Mouse (Mus musculus) hindbrain, postnatal 0 days (tissue): Measurements from ENCODE around the gene Nln. TPM values are rescaled to one million over a fixed set of nuclear protein-coding genes. Genes with fewer than 3 reads are reported as not detected.

Experiments
- ATAC-seq: fragments of 200-750 bp; cut with Nextera tagmentation; 2 replicates; pipeline ENCODE4 v1.8.0; 2017; ENCODE audit warnings: mild to moderate bottlenecking, moderate TSS enrichment, moderate library complexity
- DNase-seq: peaks from one replicate; pipeline ENCODE4 v3.0.0-alpha.2; 2015; ENCODE audit warnings: low spot score
- H3K27ac ChIP-seq: fragments of 300-500 bp; sonication (generic); 2 replicates; pipeline ENCODE4 v1.5.1; 2014; ENCODE audit warnings: mild to moderate bottlenecking
- H3K27me3 ChIP-seq: fragments of 300-500 bp; sonication (generic); 2 replicates; pipeline ENCODE4 v1.6.1; 2014; ENCODE audit warnings: low read length, mixed read lengths; ENCODE audit not compliant: insufficient read depth
- H3K36me3 ChIP-seq: fragments of 300-500 bp; sonication (generic); 2 replicates; pipeline ENCODE4 v1.6.1; 2014; ENCODE audit warnings: low read length, mixed read lengths; ENCODE audit not compliant: insufficient read depth
- H3K4me1 ChIP-seq: fragments of 300-500 bp; sonication (generic); 2 replicates; pipeline ENCODE4 v1.6.1; 2014; ENCODE audit warnings: antibody characterized with exemption, low read length, mixed read lengths; ENCODE audit not compliant: insufficient read depth
- H3K4me2 ChIP-seq: fragments of 300-500 bp; sonication (generic); 2 replicates; pipeline ENCODE4 v1.6.1; 2014; ENCODE audit warnings: low read depth, mild to moderate bottlenecking, low read length, moderate library complexity, mixed read lengths
- H3K4me3 ChIP-seq: fragments of 300-500 bp; sonication (generic); 2 replicates; pipeline ENCODE4 v1.5.1; 2014; ENCODE audit warnings: low read length
- H3K9ac ChIP-seq: fragments of 300-500 bp; sonication (generic); replicated peaks from 2 replicates; pipeline ENCODE4 v1.6.1; 2014; ENCODE audit warnings: mild to moderate bottlenecking, low read length, moderate library complexity, mixed read lengths
- H3K9me3 ChIP-seq: fragments of 300-500 bp; sonication (generic); 2 replicates; pipeline ENCODE4 v1.6.1; 2016; ENCODE audit warnings: low read length, mixed read lengths
- CTCF ChIP-seq: IDR thresholded peaks from 2 replicates; pipeline ENCODE4 v1.5.1; 2016; ENCODE audit warnings: antibody characterized with exemption, control low read depth, low read depth
- WGBS: fragments of 180-500 bp; shearing (Covaris S2); extraction: QIAGEN DNeasy Blood & Tissue Kit; methylation state at CpG from one replicate; pipeline ENCODE4 v1.1.7; 2014; 5-methylcytosine and 5-hydroxymethylcytosine counted together
- polyA plus RNA-seq: library from polyadenylated mRNA; unstranded; fragments of >200 nt; fragmentation: Nextera tagmentation; extraction: Ambion mirVana; gene quantifications from 2 replicates; pipeline ENCODE4 v1.2.1, GENCODE M21; 2015
- total RNA-seq: library from RNA; depleted of rRNA; stranded (reverse); fragments of >200 nt; gene quantifications from 2 replicates; pipeline ENCODE4 v1.2.3, GENCODE M21; 2014

The Nln gene
- total and polyA plus RNA-seq, 2 experiments from 2014 or later, result 53.7 to 67.3 TPM

DNA sequence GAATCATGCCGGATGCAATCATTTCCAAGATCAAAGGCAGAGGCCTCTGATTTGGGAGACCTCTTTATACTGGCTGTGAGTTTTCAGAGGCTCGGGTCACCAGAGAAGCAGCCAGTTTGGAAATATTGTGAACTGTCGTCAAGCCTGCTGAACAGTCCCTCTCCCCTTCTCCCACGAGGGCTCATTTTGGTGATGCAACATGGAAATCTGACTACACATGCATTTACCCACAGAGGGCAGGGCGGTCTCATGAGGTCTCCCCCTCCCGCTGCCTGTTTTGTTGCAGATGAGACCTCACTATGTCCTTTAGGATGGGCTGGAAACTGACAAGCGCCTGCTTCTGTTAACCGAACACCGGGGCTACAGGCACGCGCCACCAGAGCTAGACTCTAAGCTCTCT lies 95.4 kb downstream of the Nln start:
- no peaks in the 10 kb centered on the region for H3K36me3 ChIP-seq
- 85% methylated on average over 11 of the region's 11 CpGs for WGBS
- H3K4me2 ChIP-seq, result no peak overlapping the region
- DNase-seq, result no peak
- H3K9ac ChIP-seq, result no peak overlapping the region
- H3K4me3 ChIP-seq, result no peak overlapping the region
- TF ChIP-seq CTCF, result no peak
- no peak overlapping the region for H3K27ac ChIP-seq
- no peaks in the 10 kb centered on the region for H3K27me3 ChIP-seq
- ATAC-seq, result no peak
- no peaks in the 10 kb centered on the region for H3K4me1 ChIP-seq
- H3K9me3 ChIP-seq, result no peaks in the 10 kb centered on the region

DNA sequence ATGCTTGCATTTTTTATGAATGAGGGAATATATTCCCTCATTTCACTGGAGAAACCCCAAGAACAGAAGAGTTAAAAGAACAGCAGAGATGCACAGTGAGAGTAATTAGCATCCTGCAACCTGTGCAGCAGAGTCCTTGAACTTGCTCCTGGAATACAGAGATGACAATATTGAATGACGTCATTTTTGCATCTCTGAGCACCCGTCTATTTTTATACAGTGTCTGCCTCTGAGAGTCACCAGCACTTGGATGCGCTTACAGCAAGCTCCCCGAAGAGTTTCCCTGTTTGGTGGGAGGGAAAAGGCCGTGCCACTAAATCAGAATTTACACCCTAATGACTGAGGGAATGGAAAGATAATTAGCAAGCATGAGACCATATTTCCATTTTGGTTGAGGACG lies 96.0 kb downstream of the Nln start:
- TF ChIP-seq CTCF, result no peak
- H3K27me3 ChIP-seq, result no peaks in the 10 kb centered on the region
- H3K9me3 ChIP-seq, result no peaks in the 10 kb centered on the region
- no peaks in the 10 kb centered on the region for H3K36me3 ChIP-seq
- no peak overlapping the region for H3K4me2 ChIP-seq
- DNase-seq (no peak), ATAC-seq (no peak)
- no peak overlapping the region for H3K9ac ChIP-seq
- no peak overlapping the region for H3K4me3 ChIP-seq
- no peak overlapping the region for H3K27ac ChIP-seq
- WGBS, result 70% methylated on average over 6 of the region's 6 CpGs
- H3K4me1 ChIP-seq, result no peaks in the 10 kb centered on the region

DNA sequence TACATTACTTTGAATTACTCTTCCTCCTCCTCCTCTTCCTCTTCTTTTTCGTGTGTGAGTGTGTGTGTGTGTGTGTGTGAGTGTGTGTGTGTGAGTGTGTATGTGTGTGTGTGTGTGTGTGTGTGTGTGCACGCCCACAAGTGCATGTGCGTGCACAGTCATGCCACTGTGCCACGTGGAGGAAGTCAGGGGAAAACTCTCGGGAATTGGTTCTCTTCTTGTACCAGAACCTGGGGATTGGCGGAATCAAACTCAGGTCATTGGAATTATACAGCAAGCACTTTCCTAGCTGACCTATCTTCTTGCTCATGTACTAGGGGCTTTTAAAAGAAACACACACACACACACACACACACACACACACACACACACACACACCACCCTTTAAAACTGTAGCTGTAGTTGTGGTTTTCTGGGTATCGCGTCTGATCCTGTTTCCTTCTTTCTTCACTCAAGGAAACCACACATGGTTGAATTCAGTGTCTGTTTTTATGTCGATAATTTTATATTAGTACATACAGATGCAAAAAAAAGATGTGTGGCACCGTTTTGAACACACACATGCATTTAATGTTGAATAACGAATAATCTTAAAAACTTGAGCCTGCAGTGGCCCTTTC lies 97.1 kb downstream of the Nln start:
- Histone ChIP-seq H3K9me3 (no peaks in the 10 kb centered on the region), H3K9ac (no peak overlapping the region), H3K36me3 (no peaks in the 10 kb centered on the region), H3K4me2 (no peak overlapping the region), H3K27me3 (no peaks in the 10 kb centered on the region), H3K4me3 (no peak overlapping the region), H3K4me1 (no peaks in the 10 kb centered on the region), H3K27ac (no peak overlapping the region)
- WGBS, result 87% methylated on average over 11 of the region's 11 CpGs
- ATAC-seq (no peak), DNase-seq (no peak)
- TF ChIP-seq CTCF, result no peak

DNA sequence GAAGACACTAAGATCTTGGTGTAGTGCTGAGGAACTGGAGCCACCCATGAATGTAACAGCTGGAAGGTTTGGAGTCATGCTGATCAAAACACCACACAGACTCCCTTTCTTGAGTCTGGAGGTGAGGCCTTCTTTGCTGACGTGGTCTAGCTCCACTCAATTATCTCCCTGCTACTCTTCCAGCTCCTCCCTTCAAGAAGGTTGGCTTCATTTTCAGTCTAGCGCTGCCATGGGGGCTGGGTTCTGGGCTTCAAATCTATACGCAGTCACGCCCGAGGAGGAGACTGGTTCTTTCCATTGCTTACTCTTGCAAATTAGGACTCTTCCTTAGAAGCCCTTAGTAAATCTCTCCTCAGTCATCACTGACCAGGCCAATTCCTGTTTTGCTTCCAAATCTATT lies 98.1 kb downstream of the Nln start:
- Histone ChIP-seq H3K4me1 (no peaks in the 10 kb centered on the region), H3K4me3 (no peak overlapping the region), H3K9me3 (no peaks in the 10 kb centered on the region), H3K27me3 (no peaks in the 10 kb centered on the region), H3K9ac (no peak overlapping the region), H3K36me3 (no peaks in the 10 kb centered on the region), H3K27ac (no peak overlapping the region), H3K4me2 (no peak overlapping the region)
- no peak for TF ChIP-seq CTCF
- 91% methylated on average over 5 of the region's 5 CpGs for WGBS
- DNase-seq (no peak), ATAC-seq (no peak)

DNA sequence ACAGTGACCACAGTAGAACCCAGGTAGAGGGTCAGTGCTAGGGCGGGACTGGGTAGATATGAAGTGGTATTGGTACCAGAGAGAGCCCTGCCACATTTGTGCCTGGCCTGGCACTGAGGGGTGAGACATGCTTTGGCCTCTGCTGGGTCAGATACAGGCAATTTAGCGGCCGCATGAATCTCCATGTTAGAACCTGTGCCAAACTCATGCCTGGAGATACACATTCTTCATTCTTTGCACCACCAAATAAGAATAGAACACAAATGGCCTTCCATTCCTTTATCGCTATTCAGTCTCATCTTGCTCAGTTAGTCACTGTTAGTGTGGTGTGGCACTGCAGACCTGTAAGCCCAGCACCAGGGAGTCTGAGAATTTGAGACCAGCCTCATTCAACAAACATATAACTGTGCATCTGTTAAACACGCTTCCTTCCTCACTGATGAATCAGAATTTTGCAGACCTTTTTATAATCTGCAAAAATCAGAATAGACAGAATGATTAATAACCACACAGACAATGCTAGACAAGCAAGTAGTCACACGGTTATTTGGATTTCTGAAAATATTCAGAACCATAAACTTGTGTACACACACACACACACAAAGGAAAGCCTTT lies 104.1 kb downstream of the Nln start:
- H3K27ac ChIP-seq, result no peak overlapping the region
- no peaks in the 10 kb centered on the region for H3K27me3 ChIP-seq
- no peaks in the 10 kb centered on the region for H3K36me3 ChIP-seq
- H3K4me2 ChIP-seq, result no peak overlapping the region
- DNase-seq (no peak), ATAC-seq (no peak)
- no peaks in the 10 kb centered on the region for H3K9me3 ChIP-seq
- H3K9ac ChIP-seq, result no peak overlapping the region
- H3K4me1 ChIP-seq, result no peaks in the 10 kb centered on the region
- TF ChIP-seq CTCF, result no peak
- 87% methylated on average over 6 of the region's 6 CpGs for WGBS
- H3K4me3 ChIP-seq, result no peak overlapping the region

DNA sequence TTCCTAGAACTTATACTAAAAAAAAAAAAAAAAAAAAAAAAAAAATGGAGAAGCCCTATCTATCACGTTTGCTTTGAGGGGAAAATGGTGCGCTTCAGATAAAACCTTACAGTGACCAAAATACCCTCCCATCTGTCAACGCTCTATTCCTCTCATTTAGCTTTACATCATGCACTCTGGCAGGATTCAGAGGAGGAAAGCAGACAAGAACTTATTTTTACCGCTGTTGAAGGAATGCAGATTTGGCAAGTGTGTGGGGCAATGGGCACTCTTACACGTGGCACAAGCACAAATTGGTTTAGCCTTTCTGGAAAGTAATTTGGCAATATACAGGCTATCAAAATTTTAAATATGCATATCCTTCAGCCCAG lies 115.3 kb downstream of the Nln start:
- no peak for ATAC-seq
- Histone ChIP-seq H3K27ac (no peak overlapping the region), H3K27me3 (no peaks in the 10 kb centered on the region), H3K4me2 (no peak overlapping the region), H3K4me3 (no peak overlapping the region), H3K4me1 (no peaks in the 10 kb centered on the region), H3K36me3 (no peaks in the 10 kb centered on the region), H3K9ac (no peak overlapping the region), H3K9me3 (no peaks in the 10 kb centered on the region)
- WGBS, result 75% methylated on average over 5 of the region's 5 CpGs
- TF ChIP-seq CTCF, result no peak
- DNase-seq, result no peak
